Mouse (Mus musculus) megakaryocyte, embryonic 14.5 days (primary cell): ENCODE measurements around the gene Cks2.

Experiments
- FLI1 ChIP-seq: IDR thresholded peaks from 2 replicates; pipeline ENCODE4 v1.6.1; 2012; ENCODE audit warnings: low read length, inconsistent platforms, mixed read lengths
- GATA1 ChIP-seq: IDR thresholded peaks from 3 replicates; pipeline ENCODE4 v1.6.1; 2012; ENCODE audit warnings: mixed read lengths, low read length, inconsistent platforms, borderline replicate concordance

GRCm38 (mm10) chr13:51697897-51698296, 52.9 kb downstream of the Cks2 start:
- TF ChIP-seq GATA1, result no peak
- no peak for TF ChIP-seq FLI1
